Mouse (Mus musculus) cerebellum, adult (tissue): ENCODE measurements at regions not wholly inside any gene's neighbourhood (a gene's known extent, or its start where the extent isn't known, plus 50 kb on each side); places are given as distances from the start of the nearest gene placed in this dataset.

Source experiments
- ATAC-seq: cut with Nextera tagmentation; 2 replicates; pipeline ENCODE4 v1.9.2; 2017; ENCODE audit warnings: mild to moderate bottlenecking, moderate library complexity, mixed read lengths; ENCODE audit not compliant: insufficient number of reproducible peaks, low FRiP score, low TSS enrichment

DNA sequence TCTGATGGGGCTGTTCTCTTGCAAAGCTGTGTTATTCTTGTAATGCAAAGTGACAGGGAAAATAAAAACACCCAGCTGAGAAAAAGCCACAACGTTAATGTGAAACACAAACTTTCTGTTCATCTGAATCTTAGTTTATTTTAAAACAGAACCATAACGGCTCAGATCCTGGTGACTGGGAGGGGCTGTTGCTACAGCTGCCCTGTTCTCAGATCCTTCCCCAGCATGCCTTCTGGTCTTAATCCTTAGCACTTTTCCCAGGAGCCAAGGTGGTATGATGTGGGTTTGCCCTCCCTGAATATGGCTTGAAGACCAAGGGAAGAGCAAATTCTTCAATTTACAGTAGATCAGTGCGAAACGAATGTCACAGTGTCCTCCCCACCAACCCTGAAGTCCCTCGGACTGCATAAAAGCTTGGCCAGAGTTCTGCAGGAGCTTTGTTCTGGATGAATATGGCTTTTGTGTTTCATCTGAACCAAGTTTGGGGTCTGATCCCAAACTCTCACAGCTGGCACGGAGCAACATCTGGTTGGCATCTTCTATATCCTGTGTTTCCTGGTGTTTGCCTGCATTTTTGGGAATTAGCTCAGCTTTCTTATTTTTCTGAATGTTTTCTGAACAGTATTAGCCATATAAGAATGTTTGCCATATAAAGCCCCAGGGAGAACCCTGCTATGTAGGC, 686.9 kb downstream of the Dhx35 start:
- no peak for ATAC-seq

DNA sequence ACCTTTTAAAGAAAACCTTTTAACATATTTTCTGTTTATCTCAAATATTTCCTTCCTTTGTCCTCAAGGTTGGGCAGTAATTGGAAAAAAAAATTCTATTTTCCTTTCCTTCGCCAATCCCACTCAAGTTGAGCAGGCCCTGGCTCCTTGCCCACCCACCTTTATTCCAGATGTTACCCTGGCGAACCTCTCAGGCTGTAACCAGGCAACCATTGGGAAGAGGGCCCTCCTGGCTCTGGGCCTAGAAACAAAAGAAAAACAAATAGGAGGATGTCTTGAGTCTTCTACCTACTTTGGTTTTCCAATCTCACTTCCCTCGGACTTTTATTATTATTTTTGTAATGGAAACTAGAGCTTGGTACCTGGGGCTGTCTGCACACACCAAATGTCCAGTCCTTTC, 696.5 kb downstream of the Dhx35 start:
- ATAC-seq = no peak

DNA sequence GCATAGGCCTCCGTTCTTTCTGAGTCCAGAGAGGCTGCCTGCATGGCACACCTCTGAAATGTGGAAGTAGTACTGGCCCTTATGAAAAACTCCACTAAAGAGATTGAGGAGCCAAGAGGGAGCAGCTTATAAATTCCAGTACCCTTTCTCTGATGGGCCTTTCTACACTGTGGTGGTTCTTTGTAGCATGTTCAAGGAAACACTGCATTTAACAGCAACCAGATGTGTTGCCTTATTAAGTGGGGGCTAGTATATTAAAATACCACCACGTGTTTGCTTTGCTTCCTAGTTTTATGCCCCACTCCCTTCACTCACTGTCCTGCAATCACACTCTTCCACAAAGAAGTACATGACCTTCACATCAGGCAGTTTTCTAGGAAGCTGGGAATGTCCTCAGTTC, 704.1 kb downstream of the Dhx35 start:
- ATAC-seq = no peak

DNA sequence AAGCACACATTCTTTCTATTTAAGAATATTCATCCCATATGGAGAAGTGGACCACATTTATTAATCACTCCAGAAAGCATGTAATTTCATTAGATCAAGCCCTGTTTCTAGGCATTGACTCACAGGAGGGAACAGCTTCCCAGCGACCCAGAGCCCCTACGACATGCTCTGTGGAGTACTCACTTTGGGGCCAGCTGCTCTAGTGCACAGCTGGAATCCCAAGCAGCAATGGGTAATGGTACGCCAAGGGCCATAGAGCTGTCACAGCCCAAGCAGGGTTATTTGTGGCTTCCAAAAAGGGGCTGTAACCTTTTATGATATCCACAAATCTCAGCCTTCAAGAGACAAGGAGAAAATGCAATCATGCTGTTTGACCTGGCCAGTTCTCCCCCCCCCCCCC, 706.4 kb downstream of the Dhx35 start:
- ATAC-seq = no peak

DNA sequence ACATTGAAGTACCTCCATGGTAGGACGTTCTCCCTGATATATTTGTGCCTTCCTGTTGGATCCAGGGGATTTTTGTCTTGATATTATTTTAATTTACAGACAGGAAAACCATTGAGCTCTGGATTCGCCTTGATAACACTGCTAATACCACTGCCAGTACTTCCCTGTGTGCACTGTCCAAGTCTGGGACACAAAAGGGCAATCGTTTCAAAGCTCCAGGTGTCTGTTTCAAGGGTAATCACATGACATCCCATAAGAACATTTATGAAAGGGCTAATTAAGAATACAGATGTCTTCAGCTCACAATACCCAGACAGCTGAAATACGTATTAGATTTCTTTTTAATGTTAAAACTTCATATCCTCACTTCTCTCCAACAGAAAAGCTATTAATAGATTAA, 724.5 kb downstream of the Dhx35 start:
- ATAC-seq = no peak

DNA sequence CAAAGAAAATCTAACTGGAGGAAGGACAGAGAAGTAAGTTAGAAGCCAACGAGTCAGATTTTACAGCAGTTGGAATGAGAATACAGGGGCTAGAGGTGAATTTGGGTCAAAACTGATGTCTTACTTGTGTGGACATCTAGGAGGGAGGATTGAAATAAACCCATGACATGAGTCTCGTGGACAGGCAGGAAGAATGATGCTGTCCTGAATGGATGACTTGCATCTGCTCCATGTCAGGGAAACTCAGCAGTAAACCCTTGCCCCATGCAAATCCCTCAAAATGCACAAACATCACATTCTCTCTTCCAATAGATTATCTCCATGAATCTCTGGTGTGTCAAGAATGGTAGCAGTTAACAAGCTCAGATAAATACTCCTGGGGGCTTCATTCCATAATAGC, 729.1 kb downstream of the Dhx35 start:
- ATAC-seq = no peak

DNA sequence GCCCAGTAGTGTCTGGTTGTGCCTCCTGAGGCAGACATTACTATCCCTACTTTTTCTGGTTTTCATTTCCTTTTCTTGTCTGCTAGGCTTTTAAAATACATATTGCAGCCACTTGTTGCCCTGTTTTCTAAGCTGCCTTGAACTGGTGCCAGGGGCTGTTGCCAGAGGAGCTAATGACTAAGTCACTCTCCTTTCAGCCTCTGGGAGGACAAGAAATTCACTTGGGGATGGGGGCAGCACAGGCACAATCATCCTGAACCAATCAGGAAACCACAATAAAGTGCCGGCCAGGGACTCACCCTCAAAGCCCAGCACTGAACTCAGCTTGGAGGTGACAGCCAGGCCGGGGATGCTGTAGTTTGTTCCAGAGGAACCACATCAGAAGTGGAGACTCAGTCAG, 740.3 kb downstream of the Dhx35 start:
- ATAC-seq = no peak

DNA sequence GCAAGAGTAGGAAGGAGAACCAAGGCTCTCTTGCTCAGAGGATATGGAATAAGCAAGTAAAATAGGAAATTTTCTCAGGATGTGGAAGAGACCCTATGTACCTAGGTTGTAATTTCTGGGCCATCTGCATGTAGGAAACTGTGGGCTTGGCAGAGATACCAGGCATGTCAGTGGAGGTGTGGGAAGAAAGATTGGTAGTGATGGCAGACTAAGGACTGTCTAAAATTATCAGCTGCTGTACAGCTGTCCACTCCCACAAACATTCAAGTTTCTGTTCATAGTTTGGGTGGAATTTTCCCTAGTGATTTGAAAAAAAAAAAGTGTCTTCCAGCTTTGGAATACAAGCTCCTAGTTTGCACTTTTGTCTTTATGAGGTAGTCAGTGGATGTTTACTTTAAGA, 744.7 kb downstream of the Dhx35 start:
- no peak for ATAC-seq

DNA sequence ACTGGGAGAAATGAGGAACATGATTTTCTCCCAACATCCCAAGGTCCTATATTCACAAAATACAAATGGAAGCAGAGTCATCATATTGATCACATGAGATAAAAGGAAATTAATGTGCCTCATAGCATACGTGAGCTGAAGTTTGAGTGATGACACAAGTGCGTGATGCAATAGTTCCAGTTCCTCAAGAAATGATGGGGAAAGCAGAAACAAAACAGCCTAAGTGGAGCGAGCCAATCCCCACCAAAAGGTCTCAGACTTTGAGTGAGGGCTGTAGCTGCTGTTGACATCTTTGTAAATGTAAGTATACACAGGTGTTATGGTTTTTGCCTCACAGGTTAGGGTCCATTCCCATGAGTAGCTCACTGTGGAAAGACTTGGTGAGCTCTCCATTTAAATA, 763.0 kb downstream of the Dhx35 start:
- ATAC-seq = no peak

DNA sequence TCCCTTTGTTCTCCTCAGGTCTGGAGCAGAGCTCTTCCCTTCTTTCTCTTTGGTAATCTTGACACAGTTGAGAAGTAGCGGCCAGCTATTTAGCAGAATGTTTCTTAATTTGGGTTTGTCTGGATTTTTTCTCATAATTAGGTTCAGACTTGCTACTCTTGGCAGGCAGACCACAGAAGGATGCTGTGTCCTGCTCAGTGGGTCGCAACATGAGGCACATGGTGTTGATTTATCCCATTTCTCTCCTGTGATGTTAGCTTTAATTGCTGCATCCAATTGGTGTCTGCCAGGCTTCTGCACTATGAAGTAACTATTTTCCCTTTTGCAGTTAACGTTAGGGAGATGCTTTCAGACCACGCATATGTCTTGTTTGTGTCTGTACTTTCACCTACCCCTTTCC, 768.7 kb downstream of the Gm826 start:
- ATAC-seq = no peak

DNA sequence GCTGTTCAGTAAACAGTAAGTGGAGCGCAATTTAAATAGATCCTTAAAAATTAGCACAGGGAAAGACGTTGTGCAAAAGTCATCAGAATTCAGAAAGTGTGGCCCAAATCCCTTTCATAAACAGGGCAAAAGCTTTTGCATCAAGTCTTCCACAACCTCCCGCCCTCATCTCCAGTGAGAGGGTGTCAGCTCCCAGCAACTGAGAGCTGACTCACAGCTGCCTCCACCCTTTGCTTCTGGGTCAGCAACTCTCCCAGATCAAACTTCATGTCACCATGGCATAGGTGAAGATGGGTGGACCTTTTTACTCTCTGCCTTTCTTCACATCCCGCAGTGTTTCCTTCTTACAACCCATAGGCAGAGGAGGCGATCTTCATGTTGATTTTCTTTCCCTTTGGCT, 768.0 kb downstream of the Gm826 start:
- no peak for ATAC-seq

DNA sequence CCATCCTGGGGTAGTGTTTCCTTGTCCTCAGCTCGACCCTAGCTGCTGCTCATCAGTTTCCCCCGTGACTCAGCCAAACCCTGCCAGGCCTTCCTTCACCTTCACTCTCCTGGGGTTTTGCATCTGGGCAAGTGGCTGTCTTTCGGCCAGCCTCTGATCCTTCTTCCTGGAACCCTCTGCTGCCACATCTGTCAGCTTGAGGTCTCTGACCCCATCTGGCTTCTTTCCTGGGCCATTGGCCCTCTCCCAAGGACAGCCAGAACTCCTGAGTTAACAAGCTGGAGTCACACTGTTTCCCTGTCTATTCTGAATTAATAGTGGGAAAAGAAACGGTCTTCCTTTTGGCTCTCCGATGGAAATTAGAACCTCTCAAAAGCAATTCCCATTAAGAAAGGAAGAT, 767.5 kb downstream of the Gm826 start:
- ATAC-seq = no peak

DNA sequence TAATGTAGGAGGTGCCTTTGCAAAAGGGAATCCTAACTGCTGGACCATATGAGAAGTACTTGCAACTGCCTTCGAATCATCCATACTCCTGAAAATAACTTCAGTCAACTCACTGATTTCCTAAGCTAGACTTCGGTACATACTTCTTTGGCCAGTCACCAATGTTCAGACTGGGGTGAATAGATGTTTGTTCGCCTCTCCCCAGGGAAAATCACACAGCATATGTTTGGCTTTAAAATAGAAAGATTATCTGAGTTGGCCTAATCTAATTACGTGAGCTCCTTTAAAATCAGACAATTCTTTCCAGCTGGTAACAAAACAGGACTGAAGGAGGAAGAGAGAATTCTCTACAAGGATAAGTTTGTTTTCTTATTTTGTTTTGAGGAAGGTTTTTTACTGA, 765.6 kb downstream of the Gm826 start:
- ATAC-seq = no peak

DNA sequence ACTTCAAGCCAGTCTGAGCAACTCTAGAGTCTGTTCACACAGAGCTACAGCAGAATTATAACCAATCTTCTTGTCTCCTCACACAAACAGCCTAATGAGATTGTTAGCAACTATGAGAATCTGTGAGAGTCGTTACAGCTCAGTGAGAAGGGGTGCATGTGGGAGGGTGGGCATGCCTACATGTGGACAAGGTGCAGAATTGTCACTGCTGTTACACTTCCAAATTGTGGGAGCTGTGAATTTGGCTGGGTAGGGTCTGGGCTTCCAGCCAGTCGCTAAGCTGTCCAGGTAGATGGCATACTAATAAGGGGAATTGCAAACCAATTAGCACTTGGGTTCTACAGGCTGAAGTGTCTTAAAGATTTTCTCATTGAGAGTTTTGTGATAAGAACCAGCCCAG, 762.1 kb downstream of the Gm826 start:
- no peak for ATAC-seq

DNA sequence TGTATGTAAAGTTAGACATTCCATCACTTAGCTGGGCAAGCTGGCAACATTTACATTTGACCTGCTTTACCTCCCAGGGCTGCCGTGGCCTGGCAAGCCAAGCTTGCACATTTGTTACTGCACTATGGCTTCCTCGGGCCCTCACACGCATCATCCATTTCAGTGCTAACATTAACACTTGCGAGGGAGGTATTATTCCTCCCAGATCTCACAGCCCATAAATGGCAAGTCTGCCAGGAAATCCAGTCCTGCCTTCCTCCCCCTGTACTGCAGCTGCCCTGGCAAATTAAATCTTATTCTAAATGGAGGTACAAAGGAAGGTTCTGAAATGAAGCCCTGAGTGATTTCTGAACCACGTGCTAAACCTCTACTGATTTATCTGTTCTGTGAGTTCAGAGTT, 758.7 kb downstream of the Gm826 start:
- no peak for ATAC-seq

DNA sequence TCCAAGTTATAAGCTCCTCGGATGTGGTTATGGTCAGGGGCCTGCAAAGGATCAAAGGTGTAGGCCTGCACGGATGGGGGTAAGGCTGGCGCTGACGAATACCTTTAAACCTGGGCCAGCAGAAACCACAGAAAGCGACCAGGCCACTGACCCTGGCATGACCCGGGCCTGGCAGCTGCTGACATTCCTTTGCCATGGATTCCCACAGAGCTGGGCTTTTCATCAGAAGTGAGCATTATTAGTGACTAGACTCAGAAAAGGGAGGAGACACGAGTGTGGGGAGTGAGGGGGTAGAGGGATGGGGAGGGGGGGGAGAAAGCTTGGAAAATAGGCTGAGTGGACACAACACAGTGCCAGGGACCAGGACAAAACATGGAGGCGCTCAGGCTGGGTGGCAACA, 750.9 kb downstream of the Gm826 start:
- no peak for ATAC-seq

DNA sequence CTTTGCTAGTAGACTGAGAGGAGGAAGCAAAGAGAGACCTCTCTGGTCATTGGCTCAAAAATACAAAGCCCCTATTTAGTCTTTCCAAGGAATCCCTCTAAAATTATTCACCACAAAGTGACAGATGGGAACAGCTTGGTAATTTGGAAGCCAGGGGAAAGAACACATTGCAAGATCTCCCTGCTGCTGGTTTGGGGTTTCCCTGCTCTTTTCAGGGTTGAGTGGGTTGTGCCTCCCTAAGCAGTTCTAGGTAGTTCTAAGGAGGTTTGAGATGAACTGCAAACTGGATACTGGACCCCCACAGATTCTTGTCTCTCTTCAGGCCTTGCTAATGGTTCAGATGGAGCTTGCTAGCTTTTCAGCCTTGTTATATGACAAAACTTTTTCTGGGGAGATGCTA, 749.3 kb downstream of the Gm826 start:
- no peak for ATAC-seq

DNA sequence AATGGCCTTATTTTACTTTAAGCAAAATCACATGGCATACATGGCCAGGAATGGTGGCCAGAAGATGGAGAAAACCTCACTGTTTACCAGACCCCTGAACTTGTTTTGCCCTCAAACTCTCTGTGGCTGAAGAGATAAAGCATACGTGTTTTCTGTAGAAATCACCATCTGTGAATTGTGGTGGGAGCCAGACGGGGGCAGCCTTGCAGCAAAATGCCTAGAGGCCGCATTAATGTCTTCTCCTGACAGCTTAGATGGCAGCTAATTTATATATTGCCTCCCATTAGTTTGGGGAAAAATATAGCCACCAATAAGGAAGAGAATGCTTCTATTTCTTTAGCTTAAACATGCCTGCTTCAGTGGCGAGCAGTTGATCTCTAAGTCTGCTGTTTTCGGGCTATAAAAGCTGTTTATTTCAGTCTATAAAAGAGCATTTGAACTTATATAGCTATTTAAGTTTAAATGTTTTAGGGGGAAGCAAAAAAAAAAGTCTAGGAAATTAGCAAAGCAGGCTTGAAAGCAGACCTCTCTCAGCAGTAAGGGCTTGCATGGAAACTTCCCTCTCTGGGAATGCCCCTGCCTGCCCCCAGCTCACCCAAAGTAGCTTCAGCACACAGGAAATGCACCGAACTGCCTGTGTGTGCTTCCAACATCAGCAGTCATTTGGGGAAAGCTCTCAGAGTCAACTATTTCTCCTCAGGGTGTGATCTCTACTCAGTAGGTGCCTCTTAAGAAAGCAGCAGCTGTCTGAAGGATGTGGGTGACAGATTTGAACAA, 747.1 kb downstream of the Gm826 start:
- ATAC-seq = no peak

DNA sequence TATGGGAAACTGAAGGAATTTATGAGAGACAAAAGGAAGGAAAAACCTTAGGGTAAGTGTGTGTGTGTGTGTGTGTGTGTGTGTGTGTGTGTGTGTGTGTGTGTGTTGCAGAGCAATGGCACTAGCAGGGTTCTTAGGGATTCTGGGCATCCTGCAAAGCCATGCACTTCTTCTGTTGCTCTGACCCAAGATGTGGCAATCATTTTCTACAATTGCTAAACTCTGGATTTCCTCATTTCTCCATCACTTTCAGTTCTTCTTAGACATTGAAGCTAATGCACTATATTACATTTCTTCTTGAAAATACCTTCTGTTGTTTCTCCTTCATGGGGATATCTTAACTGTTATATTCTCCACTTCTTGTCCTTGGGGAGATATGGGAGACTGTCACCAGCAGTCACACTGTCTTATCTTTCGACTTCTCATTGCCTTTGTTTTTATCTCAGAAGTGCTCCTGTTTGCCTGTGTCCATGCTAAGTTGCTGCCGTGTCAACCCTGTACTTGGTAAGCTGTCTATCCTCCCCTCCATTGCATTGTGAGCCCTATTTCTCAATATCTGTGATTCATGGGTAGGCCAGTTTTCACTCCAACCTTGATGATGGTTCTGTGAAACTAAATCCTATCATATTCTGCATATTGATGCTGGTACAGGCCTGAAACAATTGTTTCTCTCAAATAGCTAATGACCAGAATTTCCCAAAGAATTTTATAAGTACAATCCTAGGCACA, 742.4 kb downstream of the Gm826 start:
- no peak for ATAC-seq

DNA sequence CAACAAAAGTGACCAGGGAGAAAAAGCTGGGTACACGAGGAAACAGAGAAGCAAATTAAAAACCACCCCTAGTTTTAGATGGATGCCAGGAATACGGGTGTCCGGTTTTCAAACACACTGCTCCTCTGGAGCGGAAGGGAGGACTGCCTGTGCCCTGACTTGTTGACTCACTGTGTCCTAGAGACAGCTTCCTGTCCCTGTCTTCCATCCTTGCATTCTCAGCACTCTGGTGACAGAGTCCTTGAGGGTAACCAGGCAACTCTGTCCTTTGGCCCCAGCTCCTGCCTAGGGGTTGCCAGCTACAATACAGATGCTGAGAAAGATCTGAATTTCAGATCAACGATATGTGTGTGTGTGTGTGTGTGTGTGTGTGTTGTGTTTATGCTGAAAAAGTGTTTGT, 741.1 kb downstream of the Gm826 start:
- ATAC-seq = no peak

DNA sequence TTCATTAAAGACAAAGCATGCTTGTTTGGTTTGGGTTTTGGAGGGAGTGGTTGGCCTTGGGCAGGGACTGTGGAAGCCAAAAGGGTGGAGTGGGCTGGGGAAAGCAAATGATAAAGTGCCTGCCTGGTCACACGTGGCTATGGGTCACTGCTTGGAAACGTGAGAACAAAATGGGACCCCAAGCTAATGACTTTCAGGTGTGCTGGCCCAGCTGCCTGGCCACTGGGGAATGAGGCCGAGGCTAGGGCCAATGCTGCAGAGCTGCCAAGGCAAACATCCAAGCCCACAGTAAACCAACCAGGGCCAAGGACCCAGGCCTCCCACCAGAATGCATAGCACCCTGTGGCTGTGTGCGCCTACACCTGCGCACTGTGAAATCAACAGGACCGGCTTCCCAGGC, 737.7 kb downstream of the Gm826 start:
- no peak for ATAC-seq

DNA sequence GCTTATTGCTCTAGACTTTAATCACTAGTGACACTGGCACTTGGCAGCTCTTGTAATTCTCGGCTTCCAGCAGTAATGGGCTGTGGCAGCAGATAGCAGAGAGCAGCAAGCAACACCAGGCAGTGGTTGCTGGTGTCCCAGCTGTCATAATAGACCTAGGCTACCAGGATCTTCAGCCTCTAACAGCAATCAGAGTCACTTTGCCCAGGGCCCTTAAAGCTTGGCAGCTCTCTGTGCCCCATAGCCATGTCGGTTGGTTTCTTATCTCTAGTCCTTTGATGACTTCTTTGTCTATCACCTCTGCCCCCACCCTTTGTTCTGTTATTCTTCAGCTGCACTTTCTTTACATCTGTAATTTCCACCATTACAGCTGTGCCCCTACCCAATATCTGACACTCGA, 735.9 kb downstream of the Gm826 start:
- ATAC-seq = no peak
